Mouse (Mus musculus): ENCODE measurements around the gene Mfng.

Mfng gene

GRCm38 (mm10) chr15:78758132-78758531, 15.1 kb downstream of the Mfng start:
- DNase-seq (ENCODE audit: low spot score in 2 of 2) = no peak

GRCm38 (mm10) chr15:78755966-78756725, 17.1 kb downstream of the Mfng start:
- no peak for DNase-seq (ENCODE audit: low spot score in 2 of 2)

GRCm38 (mm10) chr15:78755226-78755625, 18.0 kb downstream of the Mfng start:
- DNase-seq (ENCODE audit: low spot score in 2 of 2) = no peak

GRCm38 (mm10) chr15:78754144-78754543, 19.1 kb downstream of the Mfng start:
- DNase-seq (ENCODE audit: low spot score in 2 of 2) = no peak

- DNase-seq (ENCODE audit: low spot score in 2 of 2) = no peak
Measured at GRCm38 (mm10) chr15:78752991-78753390, 20.3 kb downstream of the Mfng start.

GRCm38 (mm10) chr15:78750608-78751350, 22.5 kb downstream of the Mfng start:
- DNase-seq (ENCODE audit: low spot score in 2 of 2) = no peak

- no peak for DNase-seq (ENCODE audit: low spot score in 2 of 2)
Measured at GRCm38 (mm10) chr15:78749855-78750254, 23.4 kb downstream of the Mfng start.

GRCm38 (mm10) chr15:78744206-78744605, 29.1 kb downstream of the Mfng start:
- DNase-seq (ENCODE audit: low spot score in 2 of 2) = peak; percentile 90 to 94

- no peak for DNase-seq (ENCODE audit: low spot score in 2 of 2)
Measured at GRCm38 (mm10) chr15:78742831-78743230, 30.4 kb downstream of the Mfng start.

GRCm38 (mm10) chr15:78740662-78741061, 32.6 kb downstream of the Mfng start:
- DNase-seq (ENCODE audit: low spot score in 2 of 2) = no peak

- no peak for DNase-seq (ENCODE audit: low spot score in 2 of 2)
Measured at GRCm38 (mm10) chr15:78737146-78737545, 36.1 kb downstream of the Mfng start.

- peak in 1 of 2 experiments; percentile 55 for DNase-seq (ENCODE audit: low spot score in 2 of 2)
Measured at GRCm38 (mm10) chr15:78736681-78737100, 36.6 kb downstream of the Mfng start.

- no peak for DNase-seq (ENCODE audit: low spot score in 2 of 2)
Measured at GRCm38 (mm10) chr15:78736181-78736579, 37.1 kb downstream of the Mfng start.

GRCm38 (mm10) chr15:78735431-78736180, 37.7 kb downstream of the Mfng start:
- DNase-seq (ENCODE audit: low spot score in 2 of 2) = peak in 1 of 2 experiments; percentile 77

- no peak for DNase-seq (ENCODE audit: low spot score in 2 of 2)
Measured at GRCm38 (mm10) chr15:78731830-78732229, 41.4 kb downstream of the Mfng start.

- DNase-seq (ENCODE audit: low spot score in 2 of 2) = no peak
Measured at GRCm38 (mm10) chr15:78730315-78731049, 42.8 kb downstream of the Mfng start.

GRCm38 (mm10) chr15:78726697-78727096, 46.6 kb downstream of the Mfng start:
- no peak for DNase-seq (ENCODE audit: low spot score in 2 of 2)

- no peak for DNase-seq (ENCODE audit: low spot score in 2 of 2)
Measured at GRCm38 (mm10) chr15:78720532-78720931, 52.7 kb downstream of the Mfng start.

GRCm38 (mm10) chr15:78720094-78720493, 53.2 kb downstream of the Mfng start:
- peak; percentile 70 to 84 for DNase-seq (ENCODE audit: low spot score in 2 of 2)

- no peak for DNase-seq (ENCODE audit: low spot score in 2 of 2)
Measured at GRCm38 (mm10) chr15:78719416-78719815, 53.9 kb downstream of the Mfng start.
